Mouse (Mus musculus) lung, embryonic 14.5 days (tissue): ENCODE measurements at regions not wholly inside any gene's neighbourhood (a gene's known extent, or its start where the extent isn't known, plus 50 kb on each side); places are given as distances from the start of the nearest gene placed in this dataset.
A peak's percentile ranks its signal among the peaks of the same experiment; 100 is the strongest.

Experiments used
- ATAC-seq: fragments of 200-750 bp; cut with Nextera tagmentation; 2 replicates; pipeline ENCODE4 v1.8.0; 2017; ENCODE audit warnings: mild to moderate bottlenecking, moderate TSS enrichment, moderate library complexity; ENCODE audit not compliant: insufficient read depth
- DNase-seq: peaks from one replicate; pipeline ENCODE4 v3.0.0-alpha.2; 2015
- H3K27ac ChIP-seq: fragments of 300-500 bp; sonication (generic); 2 replicates; pipeline ENCODE4 v1.5.1; 2014; ENCODE audit warnings: low read depth, mild to moderate bottlenecking, moderate library complexity
- H3K27me3 ChIP-seq: fragments of 300-500 bp; sonication (generic); 2 replicates; pipeline ENCODE4 v1.6.1; 2014; ENCODE audit warnings: low read length, control low read depth; ENCODE audit not compliant: insufficient read depth
- H3K36me3 ChIP-seq: fragments of 300-500 bp; sonication (generic); 2 replicates; pipeline ENCODE4 v1.6.1; 2014; ENCODE audit warnings: control low read depth; ENCODE audit not compliant: insufficient read depth
- H3K4me1 ChIP-seq: fragments of 300-500 bp; sonication (generic); 2 replicates; pipeline ENCODE4 v1.6.1; 2014; ENCODE audit warnings: antibody characterized with exemption, control low read depth; ENCODE audit not compliant: insufficient read depth
- H3K4me2 ChIP-seq: fragments of 300-500 bp; sonication (generic); 2 replicates; pipeline ENCODE4 v1.6.1; 2014; ENCODE audit warnings: mild to moderate bottlenecking
- H3K4me3 ChIP-seq: fragments of 300-500 bp; sonication (generic); 2 replicates; pipeline ENCODE4 v1.5.1; 2014; ENCODE audit warnings: low read depth, low read length
- H3K9ac ChIP-seq: fragments of 300-500 bp; sonication (generic); 2 replicates; pipeline ENCODE4 v1.6.1; 2014
- H3K9me3 ChIP-seq: fragments of 300-500 bp; sonication (generic); 2 replicates; pipeline ENCODE4 v1.6.1; 2016; ENCODE audit warnings: low read depth, low read length, control low read depth
- CTCF ChIP-seq: IDR thresholded peaks from 2 replicates; pipeline ENCODE4 v1.5.1; 2016; ENCODE audit warnings: antibody characterized with exemption, low read depth
- WGBS: fragments of 180-500 bp; shearing (Covaris S2); extraction: QIAGEN DNeasy Blood & Tissue Kit; methylation state at CpG from one replicate; pipeline ENCODE4 v1.1.7; 2014; 5-methylcytosine and 5-hydroxymethylcytosine counted together

DNA sequence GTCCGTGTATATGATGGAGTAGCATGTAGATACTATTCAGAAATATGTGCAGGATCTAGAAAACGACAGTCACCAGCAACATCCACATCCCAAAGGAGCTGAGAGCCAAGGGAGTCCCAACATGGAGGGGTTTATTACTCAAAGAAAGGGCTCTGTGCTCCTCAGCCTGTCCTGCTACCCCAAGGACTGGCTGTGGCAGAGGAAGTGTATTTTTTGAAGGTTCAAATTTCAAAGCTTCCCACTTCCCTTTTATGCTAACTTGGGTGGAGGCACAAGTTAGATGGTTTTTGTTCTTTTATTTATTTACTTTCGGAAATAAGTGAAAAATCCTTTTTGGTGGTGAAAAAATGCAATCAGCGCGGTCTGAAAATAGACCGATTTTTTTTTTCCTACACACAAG, 602.8 kb downstream of the Adgrl2 start:
- Histone ChIP-seq H3K36me3 (no peaks in the 10 kb centered on the region), H3K9ac (no peak overlapping the region), H3K27ac (no peak overlapping the region), H3K4me3 (no peak overlapping the region), H3K9me3 (no peaks in the 10 kb centered on the region), H3K4me2 (no peak overlapping the region), H3K4me1 (peaks cover 3% of the 10 kb centered on the region; the same call in 1 of the 2 replicates), H3K27me3 (no peaks in the 10 kb centered on the region)
- no peak for ATAC-seq
- WGBS = 47% methylated on average over 6 of the region's 6 CpGs
- no peak for TF ChIP-seq CTCF
- peak; percentile 21 for DNase-seq

DNA sequence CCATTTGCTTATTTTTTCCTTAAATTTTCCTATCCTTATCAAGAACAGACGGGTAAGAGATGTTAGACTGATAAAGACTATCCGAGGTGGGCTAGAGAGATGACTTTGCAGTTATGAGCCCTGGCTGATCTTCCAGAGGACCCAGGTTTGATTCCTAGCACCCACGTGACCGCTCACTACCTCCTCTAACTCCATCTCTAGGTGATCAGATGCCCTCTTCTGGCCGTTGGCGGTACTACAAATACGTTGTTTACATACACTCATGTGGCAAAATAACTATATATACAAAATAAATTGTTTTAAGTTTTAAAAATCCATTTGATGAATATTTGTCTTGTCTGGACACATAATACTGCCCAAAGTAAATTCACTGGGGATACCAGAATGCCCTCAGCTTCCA, 604.6 kb downstream of the Adgrl2 start:
- no peaks in the 10 kb centered on the region for H3K9me3 ChIP-seq
- H3K36me3 ChIP-seq = no peaks in the 10 kb centered on the region
- peaks cover 3% of the 10 kb centered on the region; the same call in 1 of the 2 replicates for H3K4me1 ChIP-seq
- no peak overlapping the region for H3K9ac ChIP-seq
- H3K4me3 ChIP-seq = no peak overlapping the region
- no peak overlapping the region for H3K27ac ChIP-seq
- H3K4me2 ChIP-seq = no peak overlapping the region
- no peaks in the 10 kb centered on the region for H3K27me3 ChIP-seq
- 94% methylated on average over 7 of the region's 7 CpGs for WGBS
- ATAC-seq (no peak), DNase-seq (no peak)
- TF ChIP-seq CTCF = peak; percentile 43

DNA sequence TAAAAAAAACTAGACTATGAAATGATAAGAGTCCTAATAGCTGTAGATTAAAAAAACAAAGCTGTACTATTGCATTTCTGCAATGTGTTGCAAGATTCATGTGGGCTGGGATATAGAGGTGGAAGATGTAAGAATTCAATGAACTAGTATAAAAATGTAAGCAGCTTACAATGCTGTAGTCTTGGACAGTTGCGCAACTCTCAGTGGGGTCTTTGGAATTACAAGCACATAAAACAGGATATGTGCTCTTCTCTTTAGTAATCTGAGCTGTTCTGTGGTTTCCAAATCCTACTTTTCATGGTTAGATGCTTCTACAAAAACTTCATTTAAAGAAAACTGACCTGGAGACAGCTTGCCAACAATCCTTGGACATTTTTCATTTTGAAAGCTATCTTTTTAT, 609.3 kb downstream of the Adgrl2 start:
- Histone ChIP-seq H3K4me1 (no peaks in the 10 kb centered on the region), H3K27me3 (no peaks in the 10 kb centered on the region), H3K36me3 (no peaks in the 10 kb centered on the region), H3K4me3 (no peak overlapping the region), H3K9ac (no peak overlapping the region), H3K27ac (no peak overlapping the region), H3K4me2 (no peak overlapping the region), H3K9me3 (no peaks in the 10 kb centered on the region)
- WGBS = 97% methylated on average over 1 of the region's 1 CpGs
- no peak for ATAC-seq
- no peak for TF ChIP-seq CTCF
- peak; percentile 36 for DNase-seq

- ATAC-seq (no peak), DNase-seq (no peak)
- Histone ChIP-seq H3K9me3 (no peaks in the 10 kb centered on the region), H3K9ac (no peak overlapping the region), H3K36me3 (no peaks in the 10 kb centered on the region), H3K27me3 (no peaks in the 10 kb centered on the region), H3K4me3 (no peak overlapping the region), H3K4me1 (peaks cover 6% of the 10 kb centered on the region), H3K4me2 (no peak overlapping the region), H3K27ac (peak overlapping the region; percentile 7; the same call in 1 of the 2 replicates)
- TF ChIP-seq CTCF = no peak
- 71% methylated on average over 5 of the region's 5 CpGs for WGBS
Measured at GRCm38 (mm10) chr3:148363331-148363730, 627.0 kb downstream of the Adgrl2 start.

DNA sequence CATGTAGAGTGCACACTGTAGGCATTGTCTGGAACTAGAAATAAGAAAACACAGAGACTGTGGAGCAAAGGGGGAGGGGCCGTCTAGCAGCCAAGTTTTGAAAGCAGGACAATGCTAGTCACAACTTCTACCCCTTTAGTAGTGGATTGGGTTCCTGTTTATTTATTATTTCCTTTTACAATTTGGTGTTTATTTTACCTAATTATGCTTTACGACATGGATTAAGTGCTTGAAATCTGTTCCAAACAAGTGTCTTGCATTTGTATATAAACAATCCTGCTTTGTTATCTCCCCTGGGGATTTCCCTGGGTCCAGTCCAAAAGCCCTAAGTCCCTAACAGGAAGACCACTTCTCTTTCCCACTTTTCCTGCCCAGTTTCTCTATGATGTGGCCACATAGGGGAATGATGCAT, 627.9 kb downstream of the Adgrl2 start:
- no peaks in the 10 kb centered on the region for H3K27me3 ChIP-seq
- peaks cover 6% of the 10 kb centered on the region for H3K4me1 ChIP-seq
- no peak overlapping the region for H3K4me3 ChIP-seq
- no peaks in the 10 kb centered on the region for H3K36me3 ChIP-seq
- H3K27ac ChIP-seq = no peak overlapping the region; the same call in 1 of the 2 replicates
- H3K4me2 ChIP-seq = no peak overlapping the region
- no peak for TF ChIP-seq CTCF
- no peaks in the 10 kb centered on the region for H3K9me3 ChIP-seq
- ATAC-seq = peak; percentile 96
- H3K9ac ChIP-seq = no peak overlapping the region
- WGBS = 24% methylated on average over 2 of the region's 2 CpGs
- DNase-seq = peak; percentile 95

DNA sequence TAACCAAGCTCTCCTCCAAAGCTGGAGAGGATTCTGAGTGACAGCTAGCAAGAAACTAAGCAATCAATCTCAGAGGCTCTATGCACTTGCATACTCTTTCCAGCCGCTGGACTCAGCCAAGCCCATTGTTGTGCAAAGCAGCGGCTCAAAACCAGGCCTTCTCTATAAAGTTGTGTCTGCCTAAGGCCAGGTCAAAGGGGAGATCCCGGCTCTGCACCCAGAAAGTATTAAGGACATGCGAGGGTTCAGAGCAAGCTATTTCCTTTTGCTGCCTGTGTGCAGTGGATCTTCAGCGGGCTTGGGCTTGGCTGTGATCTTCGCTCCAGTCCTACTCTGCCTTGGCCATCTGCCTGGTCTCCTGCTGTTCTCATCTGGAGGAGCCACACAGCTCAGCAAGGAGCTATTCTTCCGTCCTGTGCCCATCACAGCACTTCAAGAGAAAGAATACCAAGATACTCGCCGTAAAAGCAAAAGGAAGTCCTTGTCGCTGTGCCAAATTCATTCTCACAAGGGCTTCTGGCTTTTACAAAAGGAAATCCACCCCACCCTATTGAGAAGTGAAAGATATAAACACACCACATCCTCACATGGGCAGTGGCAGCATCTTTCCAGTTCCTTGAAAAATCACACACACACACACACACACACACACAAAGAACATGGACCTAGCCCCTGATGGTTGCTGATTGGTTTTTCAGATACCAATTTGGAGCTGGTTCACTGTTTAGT, 646.6 kb downstream of the Adgrl2 start:
- no peaks in the 10 kb centered on the region for H3K36me3 ChIP-seq
- no peak for TF ChIP-seq CTCF
- DNase-seq (peak; percentile 89), ATAC-seq (peak; percentile 84)
- peak overlapping the region; percentile 6; the same call in 1 of the 2 replicates for H3K27ac ChIP-seq
- no peaks in the 10 kb centered on the region for H3K27me3 ChIP-seq
- H3K4me3 ChIP-seq = no peak overlapping the region
- peaks cover 3% of the 10 kb centered on the region; the same call in 1 of the 2 replicates for H3K4me1 ChIP-seq
- H3K9ac ChIP-seq = no peak overlapping the region
- WGBS = 17% methylated on average over 10 of the region's 10 CpGs
- no peaks in the 10 kb centered on the region for H3K9me3 ChIP-seq
- peak overlapping the region; percentile 39 for H3K4me2 ChIP-seq

- WGBS = 6% methylated on average over 3 of the region's 3 CpGs
- Histone ChIP-seq H3K9me3 (no peaks in the 10 kb centered on the region), H3K27me3 (no peaks in the 10 kb centered on the region), H3K4me3 (no peak overlapping the region), H3K9ac (no peak overlapping the region), H3K27ac (peak overlapping the region; percentile 6; the same call in 1 of the 2 replicates), H3K4me1 (peaks cover 3% of the 10 kb centered on the region; the same call in 1 of the 2 replicates), H3K4me2 (peak overlapping the region; percentile 39; the same call in 1 of the 2 replicates), H3K36me3 (no peaks in the 10 kb centered on the region)
- DNase-seq (peak; percentile 85), ATAC-seq (peak; percentile 74)
- TF ChIP-seq CTCF = no peak; the same call in 1 of the 2 replicates
Measured at GRCm38 (mm10) chr3:148343256-148343632, 647.1 kb downstream of the Adgrl2 start.
